Mouse (Mus musculus): Measurements from ENCODE around the gene Cep170.

DNA sequence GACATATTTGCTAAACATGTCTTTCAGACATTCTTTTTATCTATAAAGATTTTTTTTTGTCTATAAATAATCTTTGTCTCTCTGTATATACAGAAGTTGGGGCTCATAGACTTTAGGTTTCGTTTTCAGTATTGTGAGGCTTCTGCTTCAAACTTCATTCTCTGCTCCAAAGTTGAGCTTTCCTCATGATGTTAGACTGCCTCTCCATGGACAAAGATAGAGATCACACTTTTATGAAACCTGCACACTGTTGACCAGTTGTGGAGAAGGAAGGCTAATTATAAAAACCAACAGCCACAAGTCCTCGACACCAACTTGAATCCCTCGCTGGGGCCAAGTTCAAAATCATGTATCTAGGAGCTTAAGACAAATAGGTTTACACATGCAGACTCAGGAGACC, 115.2 kb downstream of the Cep170 start:
- TF ChIP-seq CTCF (IDR thresholded peaks at IDR 0.05; ENCODE audit: low read depth, low read length) (no peak), POLR2AphosphoS5 (IDR thresholded peaks at IDR 0.05; ENCODE audit: insufficient replicate concordance, low read depth, low read length) (no peak)
